Mouse (Mus musculus): ENCODE results near the gene Treml1.

DNA sequence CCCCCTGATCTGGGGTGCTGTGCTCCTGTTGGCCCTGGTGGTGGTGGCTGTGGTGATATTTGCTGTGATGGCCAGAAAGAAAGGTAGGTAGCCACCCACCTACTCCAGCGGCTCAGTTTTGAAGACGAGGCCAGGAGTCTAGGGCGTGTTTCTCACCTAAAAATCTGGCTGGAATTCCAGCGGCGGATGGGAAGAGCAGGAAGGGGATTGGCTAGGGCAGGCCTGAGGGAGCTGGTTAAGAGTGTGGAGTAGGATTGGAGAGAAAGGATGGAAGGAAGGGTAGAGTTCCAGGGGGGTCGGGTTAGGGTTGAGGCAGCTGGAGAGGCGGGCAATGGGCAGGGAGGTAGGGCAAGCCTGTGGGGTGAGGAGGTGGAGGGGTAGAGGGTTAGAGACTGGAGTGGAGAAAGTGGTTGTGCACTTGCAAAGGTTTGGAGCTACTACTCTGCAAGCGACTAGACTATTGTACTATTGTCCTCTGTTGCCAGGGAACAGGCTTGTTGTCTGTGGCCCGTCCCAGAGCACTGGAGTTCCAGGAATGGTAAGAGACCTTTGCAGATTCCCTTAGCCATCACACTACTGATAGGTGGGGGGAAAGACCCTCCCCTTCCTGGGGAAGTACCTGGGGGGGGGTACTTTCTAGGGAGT is 5.9 kb downstream of the Treml1 start:
- no peak for TF ChIP-seq CTCF (IDR thresholded peaks at IDR 0.05; ENCODE audit: insufficient read depth, low read depth, low read length)
- no peak for TF ChIP-seq POLR2A (IDR thresholded peaks at IDR 0.05; ENCODE audit: insufficient read depth, low read depth, low read length)
